Mouse (Mus musculus) CH12.LX (cell line): ENCODE data around the gene Rest. TPM values are rescaled to one million over a fixed set of nuclear protein-coding genes. Genes with fewer than 3 reads are reported as not detected.

Experiments used
- DNase-seq: peaks from one replicate; pipeline ENCODE4 v3.0.0-alpha.2; 2013; ENCODE audit errors: extremely low read depth
- H3K27ac ChIP-seq: 2 replicates; pipeline ENCODE4 v1.5.1; 2012; ENCODE audit warnings: low read depth, mild to moderate bottlenecking, control low read depth, moderate library complexity; ENCODE audit not compliant: insufficient read depth
- H3K27me3 ChIP-seq: replicated peaks from 2 replicates; pipeline ENCODE3; 2012; ENCODE audit warnings: inconsistent platforms
- H3K36me3 ChIP-seq, 2 experiments: replicated peaks in 1 of 2; 2 replicates each; pipeline versions ENCODE3 to v1.6.1; 2012; ENCODE audit warnings: inconsistent platforms in 1 of 2, low read length in 1 of 2, mild to moderate bottlenecking in 1 of 2, mixed read lengths in 1 of 2, moderate library complexity in 1 of 2; ENCODE audit not compliant: control insufficient read depth in 1 of 2, insufficient read depth in 1 of 2
- H3K4me1 ChIP-seq, 2 experiments: 2 replicates each; pipeline ENCODE4 v1.6.1; 2012; ENCODE audit warnings: inconsistent platforms in 1 of 2, moderate library complexity in 1 of 2; ENCODE audit not compliant: insufficient read depth in 2 of 2, control insufficient read depth in 1 of 2
- H3K4me2 ChIP-seq: 2 replicates; pipeline ENCODE4 v1.6.1; 2012; ENCODE audit warnings: low read depth, mild to moderate bottlenecking, control low read depth; ENCODE audit not compliant: poor library complexity, insufficient read depth, severe bottlenecking
- H3K4me3 ChIP-seq, 3 experiments: fragments of 150-350 bp in 1 of 3; sonication (generic) in 1 of 3; replicated peaks in 1 of 3; 2 replicates each; pipeline versions ENCODE3 to v1.5.1; 2011 to 2012; ENCODE audit warnings: low read depth in 2 of 3, low read length in 2 of 3, mild to moderate bottlenecking in 2 of 3, moderate library complexity in 2 of 3, control low read depth in 1 of 3, improper control_type of control experiment in 1 of 3, inconsistent platforms in 1 of 3, mixed read lengths in 1 of 3; ENCODE audit not compliant: poor library complexity in 1 of 3
- H3K79me2 ChIP-seq: replicated peaks from 2 replicates; pipeline ENCODE4 v1.6.1; 2012; ENCODE audit warnings: mild to moderate bottlenecking, moderate library complexity; ENCODE audit not compliant: control insufficient read depth, poor library complexity, insufficient read depth, severe bottlenecking; ENCODE audit errors: extremely low read depth
- H3K9ac ChIP-seq: 2 replicates; pipeline ENCODE4 v1.6.1; 2012; ENCODE audit warnings: low read depth, mild to moderate bottlenecking, control low read depth, moderate library complexity; ENCODE audit not compliant: insufficient read depth
- H3K9me3 ChIP-seq: replicated peaks from 2 replicates; pipeline ENCODE3; 2012; ENCODE audit warnings: low read length, inconsistent platforms, mixed read lengths
- BHLHE40 ChIP-seq: IDR thresholded peaks from 2 replicates; pipeline ENCODE4 v1.6.1; 2011; ENCODE audit warnings: mild to moderate bottlenecking, low read depth, low read length, improper control_type of control experiment
- CHD1 ChIP-seq: IDR thresholded peaks from 2 replicates; pipeline ENCODE4 v1.6.1; 2012; ENCODE audit warnings: low read depth, low read length, improper control_type of control experiment, inconsistent platforms
- CHD2 ChIP-seq: IDR thresholded peaks from 2 replicates; pipeline ENCODE4 v1.6.1; 2011; ENCODE audit warnings: low read length, improper control_type of control experiment
- CTCF ChIP-seq, 2 experiments: IDR thresholded peaks in 1 of 2; conservative IDR thresholded peaks in 1 of 2; 2 replicates each; pipeline ENCODE4 v1.5.1; 2011 to 2012; ENCODE audit warnings: low read depth in 2 of 2, low read length in 2 of 2, improper control_type of control experiment in 1 of 2, inconsistent platforms in 1 of 2, mild to moderate bottlenecking in 1 of 2, moderate library complexity in 1 of 2
- ELF1 ChIP-seq: IDR thresholded peaks from 2 replicates; pipeline ENCODE4 v1.6.1; 2014; ENCODE audit warnings: low read depth, mild to moderate bottlenecking, inconsistent platforms, low read length, improper control_type of control experiment
- EP300 ChIP-seq: IDR thresholded peaks from 2 replicates; pipeline ENCODE4 v1.6.1; 2011; ENCODE audit warnings: low read length, improper control_type of control experiment
- GABPA ChIP-seq: IDR thresholded peaks from 2 replicates; pipeline ENCODE4 v1.6.1; 2012; ENCODE audit warnings: low read depth, low read length, improper control_type of control experiment, inconsistent platforms; ENCODE audit not compliant: insufficient replicate concordance
- HCFC1 ChIP-seq: IDR thresholded peaks from 2 replicates; pipeline ENCODE4 v1.6.1; 2012; ENCODE audit warnings: low read depth, mild to moderate bottlenecking, inconsistent platforms, low read length, improper control_type of control experiment
- IRF4 ChIP-seq: IDR thresholded peaks from 2 replicates; pipeline ENCODE4 v1.6.1; 2014; ENCODE audit warnings: low read depth, mild to moderate bottlenecking, inconsistent platforms, low read length, improper control_type of control experiment
- JUN ChIP-seq: IDR thresholded peaks from 2 replicates; pipeline ENCODE4 v1.6.1; 2011; ENCODE audit warnings: low read depth, mild to moderate bottlenecking, low read length, improper control_type of control experiment, moderate library complexity; ENCODE audit not compliant: insufficient read depth
- JUND ChIP-seq: conservative IDR thresholded peaks from 2 replicates; pipeline ENCODE4 v1.6.1; 2011; ENCODE audit warnings: low read depth, low read length, improper control_type of control experiment
- KAT2A ChIP-seq: IDR thresholded peaks from 2 replicates; pipeline ENCODE4 v1.6.1; 2012; ENCODE audit warnings: low read length, improper control_type of control experiment, inconsistent platforms; ENCODE audit not compliant: insufficient replicate concordance
- MAX ChIP-seq: IDR thresholded peaks from 2 replicates; pipeline ENCODE4 v1.6.1; 2011; ENCODE audit warnings: low read length, improper control_type of control experiment
- MAZ ChIP-seq: IDR thresholded peaks from 2 replicates; pipeline ENCODE4 v1.6.1; 2012; ENCODE audit warnings: low read depth, mild to moderate bottlenecking, inconsistent platforms, low read length, improper control_type of control experiment, moderate library complexity
- MEF2A ChIP-seq: IDR thresholded peaks from 2 replicates; pipeline ENCODE4 v1.6.1; 2014; ENCODE audit warnings: low read depth, mild to moderate bottlenecking, inconsistent platforms, low read length, improper control_type of control experiment, borderline replicate concordance
- MYC ChIP-seq: IDR thresholded peaks from 2 replicates; pipeline ENCODE4 v1.6.1; 2011; ENCODE audit warnings: low read depth, mild to moderate bottlenecking, improper control_type of control experiment, low read length
- NELFE ChIP-seq: IDR thresholded peaks from 2 replicates; pipeline ENCODE4 v1.6.1; 2011; ENCODE audit warnings: low read depth, low read length, improper control_type of control experiment
- POLR2A ChIP-seq: IDR thresholded peaks from 2 replicates; pipeline ENCODE4 v1.6.1; 2011; ENCODE audit warnings: low read depth, mild to moderate bottlenecking, improper control_type of control experiment, low read length
- POLR2AphosphoS2 ChIP-seq: IDR thresholded peaks from 2 replicates; pipeline ENCODE4 v1.6.1; 2011; ENCODE audit warnings: low read depth, low read length, improper control_type of control experiment
- SIN3A ChIP-seq: IDR thresholded peaks from 2 replicates; pipeline ENCODE4 v1.6.1; 2012; ENCODE audit warnings: low read length, improper control_type of control experiment, inconsistent platforms
- SMC3 ChIP-seq: IDR thresholded peaks from 2 replicates; pipeline ENCODE4 v1.6.1; 2011; ENCODE audit warnings: low read depth, low read length, improper control_type of control experiment
- TBP ChIP-seq: conservative IDR thresholded peaks from 2 replicates; pipeline ENCODE4 v1.6.1; 2011; ENCODE audit warnings: low read depth, low read length, improper control_type of control experiment
- TCF12 ChIP-seq: IDR thresholded peaks from 2 replicates; pipeline ENCODE4 v1.6.1; 2014; ENCODE audit warnings: low read depth, mild to moderate bottlenecking, inconsistent platforms, low read length, improper control_type of control experiment
- USF1 ChIP-seq: IDR thresholded peaks from 2 replicates; pipeline ENCODE4 v1.6.1; 2014; ENCODE audit warnings: low read depth, mild to moderate bottlenecking, inconsistent platforms, low read length, improper control_type of control experiment
- USF2 ChIP-seq: conservative IDR thresholded peaks from 2 replicates; pipeline ENCODE4 v1.6.1; 2011; ENCODE audit warnings: low read depth, low read length, improper control_type of control experiment
- ZC3H11A ChIP-seq: IDR thresholded peaks from 2 replicates; pipeline ENCODE4 v1.6.1; 2012; ENCODE audit warnings: low read depth, mild to moderate bottlenecking, inconsistent platforms, low read length, improper control_type of control experiment
- ZKSCAN1 ChIP-seq: IDR thresholded peaks from 2 replicates; pipeline ENCODE4 v1.6.1; 2012; ENCODE audit warnings: low read depth, inconsistent platforms, low read length, improper control_type of control experiment, borderline replicate concordance
- ZNF384 ChIP-seq: IDR thresholded peaks from 2 replicates; pipeline ENCODE4 v1.6.1; 2012; ENCODE audit warnings: low read depth, low read length, improper control_type of control experiment, inconsistent platforms
- dilution Hi-C: fragments of 300-500 bp; cut with MboI; formaldehyde crosslinking; loops from 2 replicates; pipeline ENCODE4 v1.14.3; 2020; ENCODE audit warnings: low sequenced_read_pairs; ENCODE audit not compliant: extremely low pct_unique_long_range_greater_than_20kb, extremely low pct_ligation_motif_present
- in situ Hi-C: fragments of 300-500 bp; cut with MboI; formaldehyde crosslinking; loops from 3 replicates; pipeline ENCODE4 v1.14.3; 2019; ENCODE audit warnings: low sequenced_read_pairs, low pct_ligation_motif_present, low pct_unique_long_range_greater_than_20kb, mixed read lengths
- polyA plus RNA-seq: library from polyadenylated mRNA; unstranded; fragments of >175 nt; gene quantifications from 2 replicates; pipeline ENCODE4 v1.2.1, GENCODE M21; 2012; ENCODE audit warnings: low read depth; ENCODE audit not compliant: insufficient read length
- total RNA-seq, 2 experiments: library from RNA; depleted of rRNA; stranded (reverse); fragments of 300-350 nt in 1 of 2; fragments of >200 nt in 1 of 2; gene quantifications; 2 replicates each; pipeline ENCODE4 v1.2.3; 2012 to 2014

The Rest gene
- total and polyA plus RNA-seq, 3 experiments: 7.8 to 16.8 (median 15.9) TPM

- Histone ChIP-seq H3K4me3 (no peak overlapping the region), H3K9ac (no peak overlapping the region), H3K79me2 (peaks cover 50% of the 10 kb centered on the region), H3K27me3 (no peaks in the 10 kb centered on the region), H3K9me3 (no peaks in the 10 kb centered on the region), H3K4me1 (peaks cover 3 to 14% of the 10 kb centered on the region in 2 experiments), H3K36me3 (peaks cover 35 to 61% of the 10 kb centered on the region in 2 experiments), H3K4me2 (no peak overlapping the region), H3K27ac (no peak overlapping the region)
- dilution Hi-C loops: no loop called here
- no peak for DNase-seq
- in situ Hi-C loops: no loop called here
- TF ChIP-seq MEF2A: no peak
- TF ChIP-seq IRF4: no peak
- TF ChIP-seq CHD1: no peak
- no peak for TF ChIP-seq SMC3
- TF ChIP-seq MAZ: no peak
- TF ChIP-seq JUN: no peak
- TF ChIP-seq MAX: no peak
- TF ChIP-seq NELFE: no peak
- no peak for TF ChIP-seq ZKSCAN1
- TF ChIP-seq SIN3A: no peak
- TF ChIP-seq ZNF384: no peak
- no peak for TF ChIP-seq USF2
- TF ChIP-seq CHD2: no peak
- no peak for TF ChIP-seq MYC
- TF ChIP-seq POLR2AphosphoS2: no peak
- TF ChIP-seq CTCF (conservative IDR thresholded peaks at IDR 0.05 in 1 of 2, IDR thresholded peaks at IDR 0.05 in 1 of 2; ENCODE audit: low read depth in 2 of 2, low read length in 2 of 2): no peak
- TF ChIP-seq GABPA: no peak
- no peak for TF ChIP-seq ELF1
- no peak for TF ChIP-seq HCFC1
Observed at GRCm38 (mm10) chr5:77314206-77314605, 48.9 kb downstream of the Rest start.

- H3K79me2 ChIP-seq: peaks cover 44% of the 10 kb centered on the region
- no peaks in the 10 kb centered on the region for H3K9me3 ChIP-seq
- in situ Hi-C loops (no loop called here), dilution Hi-C loops (no loop called here)
- no peak for DNase-seq
- TF ChIP-seq MAX (no peak), NELFE (no peak), SIN3A (no peak), ZKSCAN1 (no peak), EP300 (no peak), POLR2A (no peak), ZC3H11A (no peak), KAT2A (no peak), BHLHE40 (no peak), TBP (no peak), JUND (no peak), TCF12 (no peak), USF1 (no peak), ELF1 (no peak)
- H3K4me2 ChIP-seq: no peak overlapping the region
- H3K27me3 ChIP-seq: no peaks in the 10 kb centered on the region
- no peak overlapping the region for H3K27ac ChIP-seq
- H3K4me3 ChIP-seq: no peak overlapping the region
- H3K9ac ChIP-seq: no peak overlapping the region
- peaks cover 3 to 14% of the 10 kb centered on the region in 2 experiments for H3K4me1 ChIP-seq
- H3K36me3 ChIP-seq: peaks cover 39 to 66% of the 10 kb centered on the region in 2 experiments
Observed at GRCm38 (mm10) chr5:77314986-77315385, 49.7 kb downstream of the Rest start.
